Comparison of ENCODE assay signal across 10 mouse cellular contexts in the genomic region with DNA sequence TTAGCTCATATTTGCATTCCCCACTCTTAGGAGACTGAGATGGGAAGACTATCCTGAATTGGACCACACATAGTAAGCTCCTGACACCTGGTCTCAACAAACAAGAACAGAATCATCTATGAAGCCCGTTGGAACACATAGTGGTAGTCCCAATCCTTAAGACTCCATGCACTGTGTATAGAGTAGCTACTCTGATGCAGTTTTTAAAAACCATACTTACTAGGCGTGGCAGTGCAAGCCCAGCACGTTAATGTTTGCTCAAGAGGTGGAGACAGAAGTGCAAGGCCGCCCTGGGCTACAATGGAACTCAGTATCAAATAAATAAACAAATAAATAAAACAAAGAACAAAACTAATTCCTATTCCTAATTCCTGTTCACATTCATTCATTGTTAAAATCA.
"Had no signal": no experiment of that assay in that cellular context is flagged by ENCODE, and none has a peak within 500 bp of the region (broad histone marks: within the 10 kb centered on the region; RNA-seq: fewer than 3 reads in every experiment).

No protein-coding gene starts in this region.

- H3K4me2 ChIP-seq: midbrain, embryonic 13.5 days had no signal

- H3K9me3 ChIP-seq: limb, embryonic 10.5 days; midbrain, embryonic 13.5 days had no signal

- DNase-seq: kidney, adult 18-20 months; kidney, postnatal 10 days; lung, adult 2 months; lung, postnatal 10 days; thymus, adult 2 months; thymus, postnatal 25 days had no signal

- H3K27me3 ChIP-seq: midbrain, embryonic 13.5 days had no signal

- H3K4me3 ChIP-seq: left cerebral cortex, adult 2 months; limb, embryonic 10.5 days; midbrain, embryonic 13.5 days had no signal

- H3K27ac ChIP-seq: left cerebral cortex, adult 2 months; limb, embryonic 10.5 days; liver, embryonic 14.5 days; midbrain, embryonic 13.5 days had no signal

- ATAC-seq: midbrain, embryonic 13.5 days had no signal

- H3K36me3 ChIP-seq: limb, embryonic 10.5 days; midbrain, embryonic 13.5 days had no signal

- H3K9ac ChIP-seq: liver, embryonic 14.5 days; midbrain, embryonic 13.5 days had no signal
